Mouse (Mus musculus) urinary bladder, adult 18-20 months (tissue): ENCODE measurements around the gene Itga4.
A peak's percentile ranks its signal among the peaks of the same experiment; 100 is the strongest.

Source experiments
- DNase-seq, 2 experiments: peaks; one replicate each; pipeline ENCODE4 v3.0.0; 2022; ENCODE audit warnings: low spot score in 2 of 2, mixed read lengths in 2 of 2

Gene Itga4

DNA sequence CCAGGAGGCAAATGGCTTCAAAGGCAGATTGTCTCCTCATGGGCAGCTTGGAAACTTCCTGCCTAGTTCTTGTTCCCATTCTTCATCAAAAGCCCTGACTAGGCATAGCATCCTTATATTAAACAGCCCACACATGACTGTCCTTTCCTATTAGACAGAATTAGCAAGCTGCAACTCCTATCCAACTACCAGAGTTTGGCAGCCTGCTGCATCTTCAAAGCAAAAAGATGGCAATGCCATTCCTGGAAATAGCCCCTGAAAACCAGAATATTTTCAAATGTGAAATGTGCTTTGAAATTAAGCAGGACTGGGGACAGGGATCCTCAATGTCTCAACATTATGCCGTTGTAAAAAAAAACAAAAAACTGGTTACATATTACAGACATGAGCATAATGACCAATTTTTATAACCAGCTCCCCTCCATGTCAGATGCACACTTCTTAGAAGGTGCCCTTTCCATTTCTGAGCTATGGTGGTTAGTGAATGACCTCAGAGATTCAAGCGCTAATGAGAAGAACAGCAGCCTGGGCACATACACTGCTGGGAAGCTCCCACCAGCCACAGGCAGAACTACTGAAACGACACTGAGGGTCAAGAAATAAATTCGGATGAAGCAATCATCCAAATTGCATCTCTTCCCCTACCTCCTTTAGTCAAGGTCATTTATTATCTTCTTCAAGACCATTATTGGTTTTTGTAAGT is 97.0 kb downstream of the Itga4 start:
- DNase-seq, result no peak

DNA sequence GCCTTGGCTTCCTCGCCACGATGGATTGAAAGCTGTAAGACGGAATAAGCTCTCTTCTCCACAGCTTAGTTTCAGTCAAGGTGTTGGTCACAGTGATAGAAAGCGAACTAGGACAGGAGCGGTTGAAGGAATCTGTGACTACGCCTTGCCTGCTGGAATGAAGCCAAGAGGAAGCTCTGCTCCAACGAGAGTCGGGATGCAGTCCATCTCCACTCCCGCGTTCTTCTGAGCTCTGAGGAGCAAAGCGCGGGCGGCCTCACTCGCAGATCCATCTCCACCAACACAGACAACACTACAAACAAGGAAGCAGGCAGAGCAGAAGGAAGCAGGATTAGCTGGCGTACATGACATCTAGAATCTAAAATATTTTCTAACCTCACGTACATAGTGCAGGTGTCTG is 99.5 kb downstream of the Itga4 start:
- no peak for DNase-seq

DNA sequence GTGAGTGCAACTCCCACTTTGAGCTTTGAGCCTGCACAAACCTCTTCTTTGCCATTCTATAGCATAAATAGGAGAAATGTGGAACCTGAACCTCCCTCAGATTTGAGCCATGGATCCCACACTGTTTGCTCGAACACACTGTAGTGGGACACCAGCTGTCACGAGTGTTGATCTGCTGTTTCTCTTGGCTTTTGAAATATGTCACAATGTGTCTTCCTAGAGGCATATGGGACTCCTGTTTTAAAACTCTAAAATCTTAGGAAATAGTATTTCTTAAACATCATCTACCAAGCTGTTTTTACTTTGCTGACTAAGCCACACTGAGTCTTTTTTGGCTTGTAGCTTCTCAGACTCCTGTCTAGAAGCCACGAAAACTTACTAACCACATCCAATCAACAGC is 102.6 kb downstream of the Itga4 start:
- DNase-seq, result no peak

DNA sequence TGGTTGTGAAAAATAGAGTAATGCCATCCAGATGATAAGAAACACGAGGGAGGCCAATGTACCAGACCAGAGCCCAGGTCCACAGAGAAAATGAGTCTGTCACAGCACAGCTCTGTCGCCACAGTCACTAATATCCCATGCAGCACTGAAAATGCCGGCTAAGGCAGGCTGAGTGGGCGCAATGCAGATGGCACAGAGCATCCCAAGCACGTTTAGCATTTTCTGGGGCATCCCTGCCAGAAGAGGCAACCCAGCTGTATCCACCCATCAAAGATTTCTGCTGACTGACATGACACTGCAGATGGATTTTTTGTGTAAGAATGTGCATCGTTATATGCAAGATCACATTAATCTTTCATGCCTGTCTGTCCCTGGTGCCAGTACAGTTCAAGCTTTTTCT is 106.8 kb downstream of the Itga4 start:
- no peak for DNase-seq

DNA sequence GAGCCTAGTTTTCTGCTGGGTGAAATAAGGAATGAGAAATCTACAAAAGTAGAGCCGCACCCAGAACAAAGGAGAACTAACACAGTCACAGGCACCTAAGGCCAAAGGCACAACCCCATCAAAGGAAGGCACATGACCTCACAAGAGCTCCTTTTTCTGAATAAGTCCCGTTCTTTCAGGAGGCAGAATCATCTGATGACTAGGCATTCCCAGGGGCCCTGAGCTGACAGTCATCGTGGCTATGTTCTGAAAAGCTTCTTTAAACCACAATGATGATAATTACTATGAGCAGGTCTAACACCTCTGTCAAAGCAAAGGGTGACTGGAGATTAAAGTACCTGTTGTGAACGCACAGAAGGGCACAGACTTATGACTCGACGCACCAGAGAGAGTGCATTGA is 108.7 kb downstream of the Itga4 start:
- no peak for DNase-seq

DNA sequence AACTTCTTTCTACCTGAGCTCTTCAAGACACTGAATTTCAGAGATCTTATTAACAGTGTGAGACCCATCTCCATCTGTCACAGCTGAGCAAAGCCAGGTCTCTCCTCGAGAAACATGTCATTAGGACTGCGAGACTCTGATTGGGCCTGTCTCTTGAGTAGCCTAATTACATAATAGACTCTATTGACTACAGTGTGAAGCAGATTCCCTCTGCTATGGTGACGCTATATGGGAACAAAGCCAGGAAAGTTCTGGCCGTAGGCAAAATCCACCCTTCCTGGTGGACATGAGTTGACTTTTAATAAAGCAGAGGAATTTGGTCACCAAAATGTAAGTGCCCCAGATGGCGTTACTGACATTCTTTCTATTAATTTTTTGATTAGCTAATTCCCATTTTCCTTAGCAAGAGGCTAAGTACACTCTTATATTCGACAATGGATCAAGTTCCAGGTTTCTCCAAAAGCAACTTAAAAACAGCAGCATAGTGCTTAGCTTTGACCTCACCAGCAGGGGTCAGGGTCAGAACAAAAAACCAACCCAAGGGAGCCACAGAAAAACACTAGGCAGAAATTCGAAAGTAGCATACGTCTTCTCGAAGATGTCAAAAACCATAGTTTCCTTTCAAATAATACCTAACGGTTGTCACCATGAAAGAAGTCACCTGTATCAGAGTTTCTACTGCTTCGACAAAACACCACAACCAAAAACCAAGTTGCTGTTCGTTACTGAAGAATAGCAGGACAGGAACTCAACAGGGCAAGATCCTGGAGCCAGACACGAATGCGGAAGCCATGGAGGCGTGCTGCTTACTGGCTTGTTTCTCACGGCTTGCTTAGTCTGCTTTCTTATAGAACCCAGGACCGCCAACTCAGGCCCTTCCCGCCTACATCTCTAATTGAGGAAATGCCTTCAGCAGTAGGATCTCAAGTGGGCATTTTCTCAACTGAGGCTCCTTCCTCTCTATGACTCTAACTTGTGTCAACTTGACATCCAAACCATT is 112.5 kb downstream of the Itga4 start:
- no peak for DNase-seq

DNA sequence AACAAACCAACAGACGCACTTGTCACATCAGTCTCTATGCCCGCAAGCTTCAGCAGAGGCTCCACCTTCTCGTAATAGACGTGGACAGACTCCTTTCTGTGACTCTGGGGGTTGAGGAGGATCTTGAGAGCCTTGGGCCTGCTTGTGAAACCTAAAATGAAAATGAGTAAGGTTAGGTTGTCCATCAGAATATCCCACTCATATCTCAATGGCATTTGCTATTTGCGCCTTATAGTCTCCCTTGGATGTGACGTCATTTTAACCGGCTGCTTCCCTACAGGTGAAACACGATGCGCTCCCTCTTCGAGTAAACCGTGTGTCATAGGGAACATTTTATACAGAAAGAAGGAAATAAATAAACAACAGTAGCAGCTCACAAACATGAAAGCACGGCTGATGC is 113.4 kb downstream of the Itga4 start:
- DNase-seq, result no peak

DNA sequence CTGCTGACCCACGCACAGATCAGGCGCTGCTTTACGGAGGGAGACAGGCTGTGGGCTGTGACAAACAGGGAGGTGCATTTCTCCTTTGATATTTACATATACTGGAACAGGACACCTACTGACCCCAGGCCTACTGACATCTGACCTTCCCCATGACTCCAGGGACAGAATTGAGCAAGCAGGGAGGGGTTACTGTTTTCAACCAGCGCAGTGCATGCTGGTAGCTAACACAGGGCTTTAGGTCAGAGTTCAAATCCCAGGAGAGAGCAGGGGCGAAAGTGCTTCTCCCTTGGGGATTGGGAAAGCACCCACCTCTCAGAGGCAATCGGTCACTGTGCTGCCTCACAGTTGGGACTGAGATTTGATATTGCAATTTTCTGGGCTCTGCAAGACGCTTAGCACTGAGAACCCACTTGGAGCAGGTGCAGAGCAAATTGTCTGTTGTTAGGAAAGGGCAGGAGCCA is 113.9 kb downstream of the Itga4 start:
- no peak for DNase-seq

DNA sequence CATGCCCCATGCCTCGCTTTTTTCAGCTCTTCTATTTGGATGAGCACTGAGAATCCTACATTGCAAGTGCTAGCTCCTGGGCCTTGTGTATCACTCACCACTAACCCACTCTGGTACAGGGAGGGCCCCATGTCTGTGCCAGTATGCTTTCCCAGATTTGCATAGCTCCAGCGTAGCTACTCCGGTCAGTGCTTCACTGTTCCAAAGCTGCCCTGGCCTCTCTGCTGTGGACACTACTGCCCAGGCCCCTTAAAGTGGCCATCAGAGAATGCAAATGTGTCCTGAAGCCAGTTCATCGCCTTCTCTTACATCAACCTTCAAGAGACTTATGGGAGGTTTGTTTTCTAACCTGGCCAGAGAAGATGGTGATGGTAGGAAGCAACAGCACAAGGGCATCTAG is 114.7 kb downstream of the Itga4 start:
- DNase-seq, result no peak

DNA sequence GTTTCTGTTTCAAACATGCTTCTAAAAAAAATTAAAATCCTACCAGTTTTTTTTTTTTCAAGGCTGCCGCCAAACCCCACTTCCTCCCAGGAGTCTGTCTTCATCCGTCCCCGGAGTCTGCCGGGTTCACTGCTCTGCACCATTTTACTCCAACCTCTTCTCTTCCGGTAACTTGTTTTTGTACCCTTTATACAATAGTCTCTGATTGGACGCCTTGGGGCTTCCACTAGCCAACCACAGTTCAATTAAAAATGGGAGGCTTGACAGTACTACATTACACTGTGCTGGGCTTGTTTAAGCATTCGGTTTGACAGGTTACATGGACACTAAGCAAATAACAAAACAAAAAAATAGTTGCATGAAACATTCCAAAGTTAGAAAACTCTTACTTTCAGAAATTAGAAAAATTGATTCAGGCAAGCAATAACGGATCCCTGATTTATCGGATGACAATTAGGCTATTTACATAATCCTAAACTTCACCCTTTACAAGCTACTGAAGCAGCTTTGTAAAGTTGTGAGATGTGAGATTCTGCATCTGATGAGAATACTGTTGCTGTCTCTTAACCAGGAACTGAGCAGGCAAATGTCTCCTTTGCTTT is 115.6 kb downstream of the Itga4 start:
- DNase-seq, result no peak

DNA sequence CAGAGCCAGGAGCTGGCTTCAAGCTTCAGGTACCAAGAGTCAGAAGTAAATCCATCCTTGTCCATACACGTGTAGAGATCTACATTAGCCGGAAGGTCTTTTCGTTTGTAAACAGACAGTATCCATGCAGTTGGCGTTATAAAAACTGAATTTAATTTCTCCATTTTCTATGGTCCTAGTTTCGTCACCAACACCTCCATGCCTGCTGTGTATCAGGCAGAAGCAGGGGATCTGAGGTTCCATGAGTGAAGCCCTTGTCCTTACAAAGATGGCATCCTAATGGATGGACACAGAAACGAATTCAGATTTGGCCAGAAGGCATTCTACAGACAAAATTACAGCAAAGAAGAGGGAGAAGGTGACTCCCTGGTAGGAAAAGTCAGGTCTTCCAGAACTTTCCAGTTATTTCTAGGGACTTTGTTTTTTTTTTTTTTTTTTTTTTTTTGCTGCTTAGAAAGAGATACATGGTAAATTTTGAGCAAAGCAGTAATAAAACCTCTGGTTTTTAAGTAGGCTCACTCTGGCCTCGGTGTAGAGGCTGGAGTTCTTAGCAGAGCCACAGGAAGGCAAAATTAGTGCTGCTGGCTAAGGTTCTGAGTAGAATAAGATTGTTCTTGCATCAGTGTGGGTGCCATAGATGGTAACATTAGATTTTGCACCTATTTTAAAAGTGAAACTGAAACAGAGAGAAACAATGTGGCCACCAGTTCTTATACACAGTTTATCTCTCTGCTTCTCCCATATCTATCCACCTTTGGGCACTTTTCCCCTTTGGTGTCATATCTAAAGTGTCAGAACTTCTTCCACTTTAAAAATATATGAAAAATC is 116.3 kb downstream of the Itga4 start:
- DNase-seq, result no peak

DNA sequence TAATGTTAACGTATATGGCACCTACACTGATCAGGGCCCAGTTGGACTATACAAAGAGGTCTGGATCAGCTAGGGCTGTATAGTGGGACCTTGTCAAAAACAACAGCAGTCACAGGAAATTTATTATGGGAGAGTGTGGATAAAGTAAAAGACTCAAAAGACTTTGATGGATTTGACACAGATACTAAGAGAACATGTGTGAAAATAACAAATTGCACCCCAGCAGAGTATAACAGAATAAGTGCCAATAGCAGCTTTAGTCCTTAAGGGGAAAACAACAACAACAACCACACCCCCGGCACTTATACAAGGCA is 116.9 kb downstream of the Itga4 start:
- DNase-seq, result no peak

DNA sequence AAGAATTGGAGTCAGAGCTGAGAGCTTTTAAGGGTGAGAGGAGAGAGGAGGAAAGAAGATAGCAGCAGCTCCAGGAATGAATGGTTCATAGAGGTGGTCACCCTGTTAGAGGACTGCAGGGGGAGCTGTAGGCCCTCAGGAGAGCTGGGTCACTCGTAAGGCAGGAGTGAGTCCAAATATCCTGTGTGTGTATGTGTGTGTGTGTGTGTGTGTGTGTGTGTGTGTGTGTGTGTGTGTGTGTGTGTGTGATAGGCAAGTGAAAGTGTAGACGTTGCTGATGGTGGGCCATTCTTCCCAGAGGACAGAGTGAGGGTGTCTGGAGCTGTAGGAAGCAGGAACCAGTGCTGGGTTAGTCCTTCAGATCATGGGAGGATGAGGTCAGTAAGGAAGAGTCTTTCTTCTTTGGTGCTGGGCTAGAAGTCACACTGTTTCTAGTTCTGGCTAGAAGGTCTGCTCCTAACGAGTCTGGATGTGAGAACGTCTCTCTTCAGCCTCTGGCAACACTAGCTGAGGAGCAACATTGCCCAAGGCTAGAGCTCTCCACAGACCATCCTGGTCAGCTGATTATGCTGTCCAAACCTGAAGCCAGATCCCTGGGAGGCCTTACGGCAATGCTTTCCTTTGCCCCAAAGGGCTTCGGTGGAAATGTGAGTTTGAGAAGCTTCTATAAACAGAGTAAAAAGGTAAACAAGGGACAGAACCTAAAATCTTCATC is 117.4 kb downstream of the Itga4 start:
- DNase-seq, result peak in 1 of 2 experiments; percentile 19

DNA sequence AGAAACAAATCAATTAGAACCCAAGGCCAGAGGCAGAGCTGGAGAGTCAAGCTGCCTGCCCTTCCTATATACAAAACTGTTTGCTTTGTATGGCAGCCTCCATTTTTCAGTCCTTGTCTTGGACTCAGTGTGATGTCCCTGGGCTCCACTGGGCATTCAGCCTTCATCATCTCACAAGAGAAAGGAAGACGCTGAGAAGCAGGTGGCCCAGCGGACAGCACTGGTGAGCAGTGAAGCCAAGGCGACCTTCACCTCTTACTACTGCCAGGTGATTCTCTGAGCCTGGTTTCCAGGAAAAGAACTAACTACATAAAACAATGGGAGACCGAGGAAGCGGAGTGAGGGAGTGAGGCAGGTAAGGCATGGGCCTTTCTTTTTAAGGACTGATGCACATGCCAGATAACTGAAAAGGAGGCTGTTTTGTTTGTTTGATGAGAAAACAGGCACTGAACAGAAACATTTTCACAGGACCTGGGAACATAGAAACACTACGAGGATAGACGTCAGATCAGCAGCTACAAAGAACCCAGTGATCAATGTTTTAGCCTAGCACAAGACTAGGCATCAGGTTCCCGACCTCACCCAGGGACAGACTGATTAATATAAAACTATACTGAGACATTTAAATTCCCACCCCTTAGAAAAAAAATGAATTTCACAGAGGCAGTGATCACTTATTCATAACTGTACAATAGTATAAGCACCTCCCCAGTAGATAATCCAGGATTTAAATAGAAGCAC is 123.3 kb downstream of the Itga4 start:
- DNase-seq, result no peak

DNA sequence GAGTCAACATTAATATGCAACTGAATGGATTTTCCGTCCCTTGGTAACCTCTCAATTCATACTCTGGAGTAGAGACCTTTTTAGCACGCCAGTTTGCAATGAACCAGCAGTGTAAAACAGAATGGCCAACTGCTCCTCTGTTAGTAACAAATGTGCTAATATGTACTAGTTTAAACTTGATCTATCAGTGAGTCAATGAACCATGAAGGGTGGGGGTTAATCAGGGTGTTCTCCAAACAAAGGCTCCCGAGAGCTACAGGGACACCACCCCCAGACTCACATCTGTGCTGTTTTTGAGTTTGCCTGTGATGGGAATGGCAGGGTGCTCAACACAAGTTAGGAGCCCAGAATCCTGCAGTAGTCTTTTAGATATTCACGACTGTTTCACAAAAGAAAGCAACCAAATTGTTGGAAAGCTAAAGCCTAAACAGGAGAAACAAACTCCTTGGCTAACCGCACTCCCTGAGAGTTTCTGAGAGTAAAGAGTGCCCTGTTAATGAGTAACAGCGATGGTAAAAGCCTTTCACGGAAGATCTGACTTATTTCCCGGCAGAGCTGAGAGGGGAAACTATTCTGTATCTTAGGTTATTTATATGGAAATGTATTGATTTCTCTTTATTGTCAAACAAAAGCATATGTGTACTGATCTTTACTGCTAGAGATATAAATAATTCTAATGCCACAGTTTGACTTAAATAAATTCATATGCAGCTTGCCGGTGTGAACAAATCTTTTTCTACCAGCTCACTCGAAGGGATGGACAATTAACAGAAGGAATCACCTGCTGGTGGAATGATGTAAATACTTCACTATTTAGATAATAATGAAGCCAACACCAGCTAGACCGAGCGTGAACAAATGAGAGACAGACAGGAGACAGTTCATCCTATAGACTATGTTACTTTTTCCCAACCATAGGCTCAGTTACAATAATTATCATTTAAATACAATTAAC is 124.1 kb downstream of the Itga4 start:
- DNase-seq, result no peak
